Mouse (Mus musculus) limb, embryonic 11.5 days (tissue): ENCODE results near the gene Rgp1. TPM values are rescaled to one million over a fixed set of nuclear protein-coding genes. Genes with fewer than 3 reads are reported as not detected.

Experiments
- ATAC-seq: fragments of 200-750 bp; cut with Nextera tagmentation; 2 replicates; pipeline ENCODE4 v1.8.0; 2017; ENCODE audit warnings: low read depth; ENCODE audit not compliant: insufficient number of reproducible peaks, low FRiP score, low TSS enrichment
- DNase-seq: peaks from one replicate; pipeline ENCODE4 v3.0.0-alpha.2; 2015; ENCODE audit warnings: low spot score
- H3K27ac ChIP-seq: fragments of 300-500 bp; sonication (generic); replicated peaks from 2 replicates; pipeline ENCODE4 v1.5.1; 2014; ENCODE audit warnings: low read depth, mild to moderate bottlenecking, low read length
- H3K27me3 ChIP-seq: fragments of 300-500 bp; sonication (generic); 2 replicates; pipeline ENCODE4 v1.6.1; 2014; ENCODE audit warnings: mild to moderate bottlenecking, low read length, mixed read lengths; ENCODE audit not compliant: control insufficient read depth, insufficient read depth
- H3K36me3 ChIP-seq: fragments of 300-500 bp; sonication (generic); 2 replicates; pipeline ENCODE4 v1.6.1; 2014; ENCODE audit warnings: mild to moderate bottlenecking, low read length, moderate library complexity, mixed read lengths; ENCODE audit not compliant: control insufficient read depth, insufficient read depth
- H3K4me1 ChIP-seq: fragments of 300-500 bp; sonication (generic); 2 replicates; pipeline ENCODE4 v1.6.1; 2014; ENCODE audit warnings: low read length, mixed read lengths; ENCODE audit not compliant: control insufficient read depth, insufficient read depth
- H3K4me2 ChIP-seq: fragments of 300-500 bp; sonication (generic); 2 replicates; pipeline ENCODE4 v1.6.1; 2014; ENCODE audit warnings: low read depth, mild to moderate bottlenecking, moderate library complexity; ENCODE audit not compliant: severe bottlenecking
- H3K4me3 ChIP-seq: fragments of 300-500 bp; sonication (generic); 2 replicates; pipeline ENCODE4 v1.5.1; 2014; ENCODE audit warnings: low read depth, low read length
- H3K9ac ChIP-seq: fragments of 300-500 bp; sonication (generic); 2 replicates; pipeline ENCODE4 v1.6.1; 2014; ENCODE audit warnings: mild to moderate bottlenecking, low read length
- H3K9me3 ChIP-seq: fragments of 300-500 bp; sonication (generic); 2 replicates; pipeline ENCODE4 v1.6.1; 2016; ENCODE audit warnings: low read length; ENCODE audit not compliant: control insufficient read depth
- WGBS: fragments of 180-500 bp; shearing (Covaris S2); extraction: QIAGEN DNeasy Blood & Tissue Kit; methylation state at CpG from one replicate; pipeline ENCODE4 v1.1.7; 2014; 5-methylcytosine and 5-hydroxymethylcytosine counted together
- polyA plus RNA-seq: library from polyadenylated mRNA; unstranded; fragments of >200 nt; fragmentation: Nextera tagmentation; extraction: Ambion mirVana; gene quantifications from 2 replicates; pipeline ENCODE4 v1.2.1, GENCODE M21; 2014

The Rgp1 gene
- 32.6 and 34.1 TPM in 2 replicates for polyA plus RNA-seq

GRCm38 (mm10) chr4:43578376-43579204, at the start of gene Rgp1, which contains the start of gene Gba2:
TSS of gene Rgp1 (plus strand) at chr4:43578715.
TSS of gene Gba2 (minus strand) at chr4:43578873.
- peaks cover 20% of the 10 kb centered on the region for H3K36me3 ChIP-seq
- peaks cover 15% of the 10 kb centered on the region for H3K4me1 ChIP-seq
- H3K27me3 ChIP-seq, result no peaks in the 10 kb centered on the region
- H3K9ac ChIP-seq, result peak within 1 kb of the TSS; percentile 87
- H3K4me2 ChIP-seq, result peak within 1 kb of the TSS; percentile 79
- no peaks in the 10 kb centered on the region for H3K9me3 ChIP-seq
- WGBS, result under 1% methylated on average over 76 of the region's 76 CpGs
- peak; percentile 89 for ATAC-seq
- H3K27ac ChIP-seq, result peak within 1 kb of the TSS; percentile 66; the same call in 1 of the 2 replicates
- H3K4me3 ChIP-seq, result peak within 1 kb of the TSS; percentile 80
- DNase-seq, result peak; percentile 87

GRCm38 (mm10) chr4:43530081-43530501, 48.4 kb upstream of the Rgp1 start:
- H3K4me1 ChIP-seq, result no peaks in the 10 kb centered on the region
- no peak overlapping the region for H3K4me2 ChIP-seq
- no peaks in the 10 kb centered on the region; the same call in 1 of the 2 replicates for H3K9me3 ChIP-seq
- peaks cover 21% of the 10 kb centered on the region for H3K36me3 ChIP-seq
- no peak overlapping the region for H3K27ac ChIP-seq
- DNase-seq, result no peak
- no peak overlapping the region for H3K4me3 ChIP-seq
- WGBS, result 73% methylated on average over 8 of the region's 8 CpGs
- H3K27me3 ChIP-seq, result 0 out of 2 replicates have a peak, but pooled peaks cover 7% of the 10 kb centered on the region
- H3K9ac ChIP-seq, result no peak overlapping the region
- no peak for ATAC-seq

- DNase-seq, result peak; percentile 85
- no peaks in the 10 kb centered on the region; the same call in 1 of the 2 replicates for H3K9me3 ChIP-seq
- 28% methylated on average over 7 of the region's 7 CpGs for WGBS
Observed at GRCm38 (mm10) chr4:43530581-43530980, 47.9 kb upstream of the Rgp1 start.

GRCm38 (mm10) chr4:43533270-43533669, 45.2 kb upstream of the Rgp1 start:
- Histone ChIP-seq H3K4me1 (no peaks in the 10 kb centered on the region), H3K27me3 (no peaks in the 10 kb centered on the region), H3K4me3 (no peak overlapping the region), H3K27ac (no peak overlapping the region), H3K9ac (no peak overlapping the region), H3K36me3 (peaks cover 44% of the 10 kb centered on the region), H3K4me2 (no peak overlapping the region), H3K9me3 (no peaks in the 10 kb centered on the region)
- no peak for DNase-seq
- no peak for ATAC-seq
- WGBS, result 82% methylated on average over 9 of the region's 9 CpGs

More at GRCm38 (mm10) chr4:43530581-43530980, 47.9 kb upstream of the Rgp1 start:
- Histone ChIP-seq H3K4me1 (no peaks in the 10 kb centered on the region), H3K9ac (no peak overlapping the region), H3K27me3 (0 out of 2 replicates have a peak, but pooled peaks cover 3% of the 10 kb centered on the region), H3K36me3 (peaks cover 26% of the 10 kb centered on the region), H3K4me3 (no peak overlapping the region), H3K4me2 (no peak overlapping the region), H3K27ac (no peak overlapping the region)
- ATAC-seq, result no peak

- Histone ChIP-seq H3K36me3 (peaks cover 66% of the 10 kb centered on the region), H3K4me1 (no peaks in the 10 kb centered on the region), H3K4me3 (no peak overlapping the region), H3K27me3 (no peaks in the 10 kb centered on the region), H3K4me2 (no peak overlapping the region), H3K27ac (no peak overlapping the region), H3K9ac (no peak overlapping the region), H3K9me3 (no peaks in the 10 kb centered on the region)
- no peak for DNase-seq
- ATAC-seq, result no peak
- WGBS, result 97% methylated on average over 8 of the region's 8 CpGs
Observed at GRCm38 (mm10) chr4:43535628-43536027, 42.9 kb upstream of the Rgp1 start.

GRCm38 (mm10) chr4:43536031-43536430, 42.5 kb upstream of the Rgp1 start:
- no peak overlapping the region for H3K27ac ChIP-seq
- H3K4me2 ChIP-seq, result no peak overlapping the region
- H3K36me3 ChIP-seq, result peaks cover 66% of the 10 kb centered on the region
- 94% methylated on average over 9 of the region's 9 CpGs for WGBS
- H3K9me3 ChIP-seq, result no peaks in the 10 kb centered on the region
- H3K4me3 ChIP-seq, result no peak overlapping the region
- H3K9ac ChIP-seq, result no peak overlapping the region
- H3K27me3 ChIP-seq, result no peaks in the 10 kb centered on the region
- ATAC-seq (no peak), DNase-seq (no peak)
- H3K4me1 ChIP-seq, result no peaks in the 10 kb centered on the region

GRCm38 (mm10) chr4:43542044-43542443, 36.5 kb upstream of the Rgp1 start:
- peaks cover 79% of the 10 kb centered on the region for H3K36me3 ChIP-seq
- no peaks in the 10 kb centered on the region for H3K27me3 ChIP-seq
- H3K4me1 ChIP-seq, result no peaks in the 10 kb centered on the region
- H3K4me3 ChIP-seq, result no peak overlapping the region
- H3K4me2 ChIP-seq, result no peak overlapping the region
- DNase-seq, result no peak
- H3K9me3 ChIP-seq, result no peaks in the 10 kb centered on the region
- no peak overlapping the region for H3K9ac ChIP-seq
- 53% methylated on average over 3 of the region's 3 CpGs for WGBS
- no peak overlapping the region for H3K27ac ChIP-seq
- ATAC-seq, result no peak

GRCm38 (mm10) chr4:43546375-43547047, 32.0 kb upstream of the Rgp1 start:
- H3K9me3 ChIP-seq, result no peaks in the 10 kb centered on the region
- no peak for ATAC-seq
- 94% methylated on average over 12 of the region's 12 CpGs for WGBS

More at GRCm38 (mm10) chr4:43546375-43547047, 32.0 kb upstream of the Rgp1 start:
- no peak for DNase-seq
- Histone ChIP-seq H3K9ac (no peak overlapping the region), H3K27ac (no peak overlapping the region), H3K4me1 (no peaks in the 10 kb centered on the region), H3K4me3 (no peak overlapping the region), H3K36me3 (peaks cover 73% of the 10 kb centered on the region), H3K4me2 (no peak overlapping the region), H3K27me3 (no peaks in the 10 kb centered on the region)
